Mouse (Mus musculus) retina, embryonic 14.5 days (tissue): ENCODE measurements around the gene Fam209.

Source experiments
- DNase-seq: peaks from one replicate; pipeline ENCODE4 v3.0.0-alpha.2; 2015; ENCODE audit warnings: low spot score

Gene Fam209

GRCm38 (mm10) chr2:172477860-172478259 lies 5.5 kb downstream of the Fam209 start:
- peak; percentile 87 for DNase-seq

- DNase-seq: no peak
Measured at GRCm38 (mm10) chr2:172480296-172480695, 8.0 kb downstream of the Fam209 start.

- DNase-seq: no peak
Measured at GRCm38 (mm10) chr2:172481654-172482385, 9.5 kb downstream of the Fam209 start.

- no peak for DNase-seq
Measured at GRCm38 (mm10) chr2:172483766-172484413, 11.6 kb downstream of the Fam209 start.

- DNase-seq: no peak
Measured at GRCm38 (mm10) chr2:172484696-172485370, 12.5 kb downstream of the Fam209 start.

GRCm38 (mm10) chr2:172496736-172497345 lies 24.5 kb downstream of the Fam209 start:
- DNase-seq: no peak

GRCm38 (mm10) chr2:172498823-172499222 lies 26.5 kb downstream of the Fam209 start:
- no peak for DNase-seq

GRCm38 (mm10) chr2:172500752-172501316 lies 28.5 kb downstream of the Fam209 start:
- no peak for DNase-seq

- DNase-seq: peak; percentile 77
Measured at GRCm38 (mm10) chr2:172501341-172501740, 29.0 kb downstream of the Fam209 start.

- no peak for DNase-seq
Measured at GRCm38 (mm10) chr2:172502168-172502567, 29.8 kb downstream of the Fam209 start.

- no peak for DNase-seq
Measured at GRCm38 (mm10) chr2:172506121-172506520, 33.8 kb downstream of the Fam209 start.

GRCm38 (mm10) chr2:172510056-172510712 lies 37.9 kb downstream of the Fam209 start:
- DNase-seq: no peak

- no peak for DNase-seq
Measured at GRCm38 (mm10) chr2:172510899-172511298, 38.6 kb downstream of the Fam209 start.

GRCm38 (mm10) chr2:172516407-172516992 lies 44.2 kb downstream of the Fam209 start:
- peak; percentile 13 for DNase-seq

GRCm38 (mm10) chr2:172520616-172521371 lies 48.5 kb downstream of the Fam209 start:
- DNase-seq: no peak

GRCm38 (mm10) chr2:172522528-172522927 lies 50.2 kb downstream of the Fam209 start:
- no peak for DNase-seq
